Mouse (Mus musculus) spleen, adult 12 weeks (tissue): ENCODE results near the gene Paqr9.
"Not testable (repeated sequence)": the region's sequence is repeated elsewhere in the genome, so short reads cannot be mapped to it uniquely, and the experiment has no call there.

Source experiments
- DNase-seq: peaks from one replicate; pipeline ENCODE4 v3.0.0; 2022; ENCODE audit warnings: low spot score

Gene Paqr9

GRCm38 (mm10) chr9:95559059-95559935, at the start of gene Paqr9:
TSS of gene Paqr9 (plus strand) at chr9:95559657.
- peak; percentile 57 for DNase-seq

- peak; percentile 7 for DNase-seq
Measured at GRCm38 (mm10) chr9:95510693-95511404, 48.6 kb upstream of the Paqr9 start.

GRCm38 (mm10) chr9:95511472-95512330, 47.8 kb upstream of the Paqr9 start, which contains the start of gene U2surp:
TSS of gene U2surp (minus strand) at chr9:95511996.
- DNase-seq = peak; percentile 92

- DNase-seq = no peak
Measured at GRCm38 (mm10) chr9:95512331-95513030, 47.0 kb upstream of the Paqr9 start.

GRCm38 (mm10) chr9:95513776-95514175, 45.7 kb upstream of the Paqr9 start:
- no peak for DNase-seq

- DNase-seq = not testable (repeated sequence)
Measured at GRCm38 (mm10) chr9:95514361-95514760, 45.1 kb upstream of the Paqr9 start.

- DNase-seq = no peak
Measured at GRCm38 (mm10) chr9:95520563-95520962, 38.9 kb upstream of the Paqr9 start.

- no peak for DNase-seq
Measured at GRCm38 (mm10) chr9:95521031-95521430, 38.4 kb upstream of the Paqr9 start.

- DNase-seq = no peak
Measured at GRCm38 (mm10) chr9:95521566-95521965, 37.9 kb upstream of the Paqr9 start.

GRCm38 (mm10) chr9:95522561-95522960, 36.9 kb upstream of the Paqr9 start:
- DNase-seq = no peak

- DNase-seq = no peak
Measured at GRCm38 (mm10) chr9:95525376-95525775, 34.1 kb upstream of the Paqr9 start.

- DNase-seq = no peak
Measured at GRCm38 (mm10) chr9:95525961-95526360, 33.5 kb upstream of the Paqr9 start.

GRCm38 (mm10) chr9:95527676-95528075, 31.8 kb upstream of the Paqr9 start:
- no peak for DNase-seq

- no peak for DNase-seq
Measured at GRCm38 (mm10) chr9:95531144-95531543, 28.3 kb upstream of the Paqr9 start.

- DNase-seq = no peak
Measured at GRCm38 (mm10) chr9:95533817-95534216, 25.6 kb upstream of the Paqr9 start.

- DNase-seq = no peak
Measured at GRCm38 (mm10) chr9:95539176-95539800, 20.2 kb upstream of the Paqr9 start.

GRCm38 (mm10) chr9:95540487-95540886, 19.0 kb upstream of the Paqr9 start:
- peak; percentile 73 for DNase-seq

GRCm38 (mm10) chr9:95541208-95541607, 18.2 kb upstream of the Paqr9 start:
- no peak for DNase-seq

- DNase-seq = no peak
Measured at GRCm38 (mm10) chr9:95541650-95542432, 17.6 kb upstream of the Paqr9 start.

- no peak for DNase-seq
Measured at GRCm38 (mm10) chr9:95542475-95542874, 17.0 kb upstream of the Paqr9 start.
